Mouse (Mus musculus): ENCODE data around the gene Olfr1254.

- TF ChIP-seq CTCF (IDR thresholded peaks at IDR 0.05; ENCODE audit: low read depth) (no peak), EP300 (IDR thresholded peaks at IDR 0.05; ENCODE audit: low read depth) (no peak)
Measured at GRCm38 (mm10) chr2:89811751-89812150, 18.3 kb upstream of the Olfr1254 start, which contains the start of gene Olfr1255.

All from liver, embryonic 14.5 days (tissue).